Mouse (Mus musculus): ENCODE results near the gene Zmym3.

The Zmym3 gene

DNA sequence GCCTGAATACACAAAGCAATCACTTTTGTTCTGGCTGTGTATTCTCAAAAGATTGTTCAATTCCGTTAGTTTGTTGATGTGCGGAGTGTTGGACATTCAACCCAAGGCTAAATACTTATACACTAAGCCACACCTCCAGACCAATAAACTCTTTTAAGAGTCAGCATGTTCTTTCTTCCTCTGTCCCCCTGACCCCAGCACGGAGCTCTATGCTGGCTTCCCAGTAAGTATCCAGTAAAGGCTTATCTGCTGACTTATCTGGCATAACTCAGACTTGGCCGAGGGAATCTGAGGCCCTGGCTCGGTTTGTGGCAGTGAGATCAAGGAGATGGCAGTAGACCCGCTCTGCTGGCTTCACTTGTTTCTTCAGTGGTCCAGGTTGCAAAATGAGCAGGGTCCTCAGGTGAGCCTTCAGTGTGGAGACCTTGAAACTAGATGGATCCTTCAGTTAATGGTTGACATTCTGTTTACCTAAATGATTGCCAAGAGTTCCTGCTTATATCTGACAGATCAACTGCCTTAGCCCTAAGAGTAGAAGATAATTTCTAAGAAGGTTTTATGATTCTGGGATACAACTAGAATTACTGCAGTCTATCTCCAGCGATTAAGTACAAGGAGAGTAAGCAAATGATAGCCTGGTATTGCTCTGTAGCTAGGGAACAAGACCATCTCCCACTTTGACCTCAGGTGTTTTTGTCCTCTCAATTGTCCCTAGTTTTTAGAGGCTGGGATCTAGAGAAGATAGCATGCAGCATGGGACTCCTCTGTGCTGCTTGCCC is 44.3 kb downstream of the Zmym3 start, which contains the start of gene Gjb1:
TSS of gene Gjb1 (plus strand) at position 189 of the 779 bp plus-strand sequence.
- DNase-seq (ENCODE audit: low read depth, low spot score) = no peak

DNA sequence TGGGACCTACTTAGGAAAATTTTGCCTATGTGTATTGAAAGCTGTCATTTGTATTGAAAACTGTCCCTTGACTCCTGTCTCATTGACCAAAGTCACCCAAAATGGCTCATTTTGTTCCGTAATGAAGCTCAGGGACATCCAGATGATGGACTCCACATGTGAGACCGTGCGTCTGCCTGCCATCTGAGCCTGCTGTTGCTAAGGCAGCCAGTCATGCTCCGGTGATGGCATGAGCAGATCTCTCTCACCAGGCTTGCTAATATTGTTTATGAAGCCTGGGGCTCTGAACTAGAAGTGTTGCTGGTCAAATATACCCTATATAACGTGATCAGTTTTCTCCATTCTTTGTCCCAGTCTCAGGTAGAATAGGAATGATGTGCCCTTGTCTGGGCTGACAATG is 47.7 kb downstream of the Zmym3 start:
- no peak for DNase-seq (ENCODE audit: low read depth, low spot score)

- no peak for DNase-seq (ENCODE audit: low read depth, low spot score)
Measured at GRCm38 (mm10) chrX:101370573-101370972, 50.1 kb downstream of the Zmym3 start.

DNA sequence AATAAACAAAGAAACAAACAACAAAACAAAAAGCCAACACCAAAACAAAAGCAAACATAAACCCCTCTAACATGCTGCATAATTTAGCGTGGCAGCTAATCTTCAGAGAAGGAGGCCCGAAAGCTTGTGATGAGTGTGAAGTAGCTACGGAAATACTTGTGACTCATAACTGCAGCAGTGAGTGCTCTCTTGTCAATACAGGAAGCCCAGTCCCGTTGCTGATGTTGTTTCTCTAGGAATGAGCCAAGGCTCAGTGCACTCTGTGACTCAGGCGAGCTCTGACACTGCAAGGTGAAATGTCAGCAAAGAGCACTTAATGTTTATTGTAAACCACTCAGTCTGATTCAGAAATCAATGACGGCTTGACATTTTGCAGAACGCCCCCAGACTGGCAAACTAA is 51.6 kb downstream of the Zmym3 start:
- DNase-seq (ENCODE audit: low read depth, low spot score) = no peak

GRCm38 (mm10) chrX:101358902-101359301 is 61.7 kb downstream of the Zmym3 start:
- peak; percentile 62 for DNase-seq (ENCODE audit: low read depth, low spot score)
